Mouse (Mus musculus) CH12.LX (cell line): Measurements from ENCODE around the gene Slc24a3.

ENCODE experiments used
- E2F4 ChIP-seq: IDR thresholded peaks from 2 replicates; pipeline ENCODE4 v1.6.1; 2011; ENCODE audit warnings: low read depth, low read length, improper control_type of control experiment; ENCODE audit not compliant: insufficient replicate concordance
- EP300 ChIP-seq: IDR thresholded peaks from 2 replicates; pipeline ENCODE4 v1.6.1; 2011; ENCODE audit warnings: low read length, improper control_type of control experiment

DNA sequence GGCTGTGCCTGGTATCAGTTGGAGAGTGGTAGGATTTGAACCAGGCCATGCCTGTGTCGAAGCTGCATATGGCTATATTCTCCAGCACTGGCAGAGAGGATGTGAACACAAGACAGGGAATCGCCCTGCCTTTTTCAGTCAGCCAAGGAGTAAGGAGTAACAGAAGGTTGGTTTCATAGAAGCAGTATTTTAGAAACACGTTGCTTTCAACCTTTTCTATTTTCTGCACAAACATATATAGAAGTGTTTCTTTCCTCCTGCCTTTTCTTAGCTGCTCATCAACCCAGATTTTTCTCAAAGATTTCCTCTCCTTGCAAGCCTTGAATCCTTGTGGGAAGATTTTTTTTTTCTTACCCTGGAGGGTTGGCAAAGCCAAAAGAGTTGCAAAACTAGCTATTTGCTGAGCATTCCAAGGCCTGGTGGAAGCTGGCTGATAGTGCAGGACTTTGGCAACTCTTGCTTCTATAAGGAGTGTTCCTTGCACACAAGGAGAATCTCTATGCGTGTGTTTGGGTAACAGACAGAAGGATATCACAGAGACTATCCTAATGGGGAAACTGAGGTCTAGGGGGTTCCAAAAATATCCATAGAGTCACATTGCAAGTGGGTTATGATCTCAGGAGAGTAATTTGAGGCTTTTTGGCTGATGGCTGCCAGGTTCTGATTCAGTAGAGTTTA, 5.6 kb downstream of the Slc24a3 start:
- no peak for TF ChIP-seq EP300
- TF ChIP-seq E2F4 = no peak
